Mouse (Mus musculus) kidney, embryonic 14.5 days (tissue): ENCODE data around the gene Dhx34. TPM values are rescaled to one million over a fixed set of nuclear protein-coding genes. Genes with fewer than 3 reads are reported as not detected.
A peak's percentile ranks its signal among the peaks of the same experiment; 100 is the strongest.
"Not testable (repeated sequence)": the region's sequence is repeated elsewhere in the genome, so short reads cannot be mapped to it uniquely, and the experiment has no call there.

Experiments
- ATAC-seq: fragments of 200-750 bp; cut with Nextera tagmentation; 2 replicates; pipeline ENCODE4 v1.8.0; 2017; ENCODE audit warnings: moderate number of reproducible peaks, mild to moderate bottlenecking, moderate TSS enrichment, moderate library complexity; ENCODE audit not compliant: low FRiP score, low TSS enrichment
- H3K27ac ChIP-seq: fragments of 300-500 bp; sonication (generic); 2 replicates; pipeline ENCODE4 v1.5.1; 2014; ENCODE audit warnings: low read depth, mild to moderate bottlenecking, low read length, moderate library complexity, mixed read lengths
- H3K27me3 ChIP-seq: fragments of 300-500 bp; sonication (generic); 2 replicates; pipeline ENCODE4 v1.6.1; 2014; ENCODE audit warnings: mild to moderate bottlenecking, low read length; ENCODE audit not compliant: control insufficient read depth, insufficient read depth
- H3K36me3 ChIP-seq: fragments of 300-500 bp; sonication (generic); 2 replicates; pipeline ENCODE4 v1.6.1; 2014; ENCODE audit warnings: low read length, mixed read lengths; ENCODE audit not compliant: control insufficient read depth, insufficient read depth
- H3K4me1 ChIP-seq: fragments of 300-500 bp; sonication (generic); 2 replicates; pipeline ENCODE4 v1.6.1; 2014; ENCODE audit warnings: low read length, mixed read lengths; ENCODE audit not compliant: control insufficient read depth, insufficient read depth
- H3K4me2 ChIP-seq: fragments of 300-500 bp; sonication (generic); replicated peaks from 2 replicates; pipeline ENCODE4 v1.6.1; 2014; ENCODE audit warnings: low read depth, mild to moderate bottlenecking, low read length
- H3K4me3 ChIP-seq: fragments of 300-500 bp; sonication (generic); 2 replicates; pipeline ENCODE4 v1.5.1; 2014; ENCODE audit warnings: mild to moderate bottlenecking, low read length
- H3K9ac ChIP-seq: fragments of 300-500 bp; sonication (generic); 2 replicates; pipeline ENCODE4 v1.6.1; 2014; ENCODE audit warnings: low read depth, mild to moderate bottlenecking, low read length, moderate library complexity
- H3K9me3 ChIP-seq: fragments of 300-500 bp; sonication (generic); 2 replicates; pipeline ENCODE4 v1.6.1; 2016; ENCODE audit warnings: low read length; ENCODE audit not compliant: control insufficient read depth
- WGBS: fragments of 180-500 bp; shearing (Covaris S2); extraction: QIAGEN DNeasy Blood & Tissue Kit; methylation state at CpG from one replicate; pipeline ENCODE4 v1.1.7; 2014; 5-methylcytosine and 5-hydroxymethylcytosine counted together
- polyA plus RNA-seq: library from polyadenylated mRNA; unstranded; fragments of >200 nt; fragmentation: Nextera tagmentation; extraction: Ambion mirVana; gene quantifications from 2 replicates; pipeline ENCODE4 v1.2.1, GENCODE M21; 2014

Dhx34 gene
- 8.5 and 13.0 TPM in 2 replicates for polyA plus RNA-seq

GRCm38 (mm10) chr7:16221582-16222272 lies at the start of gene Dhx34:
Gene Dhx34 (minus strand): TSS chr7:16222037.
- peak; percentile 97 for ATAC-seq

GRCm38 (mm10) chr7:16271139-16271538 lies 49.3 kb upstream of the Dhx34 start:
- 78% methylated on average over 1 of the region's 1 CpGs for WGBS
- ATAC-seq, result no peak
- Histone ChIP-seq H3K4me3 (no peak overlapping the region), H3K4me1 (peaks cover 13% of the 10 kb centered on the region), H3K36me3 (peaks cover 7% of the 10 kb centered on the region), H3K27ac (no peak overlapping the region), H3K9me3 (no peaks in the 10 kb centered on the region), H3K4me2 (no peak overlapping the region), H3K27me3 (no peaks in the 10 kb centered on the region), H3K9ac (no peak overlapping the region)

More at GRCm38 (mm10) chr7:16221582-16222272, at the start of gene Dhx34:
- H3K36me3 ChIP-seq, result peaks cover 15% of the 10 kb centered on the region; the same call in 1 of the 2 replicates
- peak within 1 kb of the TSS; percentile 84 for H3K9ac ChIP-seq
- H3K4me1 ChIP-seq, result peaks cover 5% of the 10 kb centered on the region; the same call in 1 of the 2 replicates
- no peaks in the 10 kb centered on the region for H3K27me3 ChIP-seq
- peak within 1 kb of the TSS; percentile 71 for H3K4me3 ChIP-seq
- 1% methylated on average over 34 of the region's 34 CpGs for WGBS
- peak within 1 kb of the TSS; percentile 62 for H3K27ac ChIP-seq
- peak within 1 kb of the TSS; percentile 59 for H3K4me2 ChIP-seq
- no peaks in the 10 kb centered on the region for H3K9me3 ChIP-seq

GRCm38 (mm10) chr7:16266593-16266992 lies 44.8 kb upstream of the Dhx34 start:
- H3K4me2 ChIP-seq, H3K4me3 ChIP-seq, H3K36me3 ChIP-seq, ATAC-seq, H3K4me1 ChIP-seq, H3K9me3 ChIP-seq, H3K27ac ChIP-seq, H3K27me3 ChIP-seq, H3K9ac ChIP-seq: not testable (repeated sequence)
- 89% methylated on average over 7 of the region's 7 CpGs for WGBS

- no peaks in the 10 kb centered on the region for H3K4me1 ChIP-seq
- H3K9me3 ChIP-seq, result no peaks in the 10 kb centered on the region; the same call in 1 of the 2 replicates
- 89% methylated on average over 11 of the region's 11 CpGs for WGBS
- no peak overlapping the region for H3K9ac ChIP-seq
- no peak overlapping the region for H3K27ac ChIP-seq
- H3K36me3 ChIP-seq, result no peaks in the 10 kb centered on the region
- no peak for ATAC-seq
- H3K4me2 ChIP-seq, result no peak overlapping the region
- H3K27me3 ChIP-seq, result no peaks in the 10 kb centered on the region
- no peak overlapping the region for H3K4me3 ChIP-seq
Measured at GRCm38 (mm10) chr7:16265856-16266255, 44.0 kb upstream of the Dhx34 start.

GRCm38 (mm10) chr7:16263843-16264242 lies 42.0 kb upstream of the Dhx34 start:
- no peak overlapping the region for H3K9ac ChIP-seq
- H3K36me3 ChIP-seq, result no peaks in the 10 kb centered on the region
- no peak overlapping the region for H3K27ac ChIP-seq
- H3K4me3 ChIP-seq, result no peak overlapping the region
- H3K27me3 ChIP-seq, result no peaks in the 10 kb centered on the region
- H3K9me3 ChIP-seq, result no peaks in the 10 kb centered on the region; the same call in 1 of the 2 replicates
- no peak overlapping the region for H3K4me2 ChIP-seq
- 86% methylated on average over 5 of the region's 5 CpGs for WGBS
- no peak for ATAC-seq
- no peaks in the 10 kb centered on the region for H3K4me1 ChIP-seq

GRCm38 (mm10) chr7:16263015-16263787 lies 41.4 kb upstream of the Dhx34 start:
- 0 out of 2 replicates have a peak, but pooled peaks have one; percentile 9 for ATAC-seq
- Histone ChIP-seq H3K4me3 (no peak overlapping the region), H3K27me3 (no peaks in the 10 kb centered on the region), H3K4me2 (no peak overlapping the region), H3K36me3 (no peaks in the 10 kb centered on the region), H3K4me1 (no peaks in the 10 kb centered on the region), H3K9ac (no peak overlapping the region), H3K27ac (no peak overlapping the region), H3K9me3 (no peaks in the 10 kb centered on the region; the same call in 1 of the 2 replicates)
- WGBS, result 34% methylated on average over 8 of the region's 8 CpGs

- Histone ChIP-seq H3K9me3 (no peaks in the 10 kb centered on the region; the same call in 1 of the 2 replicates), H3K36me3 (no peaks in the 10 kb centered on the region), H3K27ac (no peak overlapping the region), H3K4me1 (no peaks in the 10 kb centered on the region), H3K4me3 (no peak overlapping the region), H3K9ac (no peak overlapping the region), H3K27me3 (no peaks in the 10 kb centered on the region), H3K4me2 (no peak overlapping the region)
- ATAC-seq, result no peak
- 81% methylated on average over 1 of the region's 1 CpGs for WGBS
Measured at GRCm38 (mm10) chr7:16261097-16261496, 39.3 kb upstream of the Dhx34 start.

- 90% methylated on average over 5 of the region's 5 CpGs for WGBS
- Histone ChIP-seq H3K36me3 (no peaks in the 10 kb centered on the region), H3K4me2 (no peak within 1 kb of the TSS), H3K9ac (no peak within 1 kb of the TSS), H3K27ac (no peak within 1 kb of the TSS), H3K9me3 (no peaks in the 10 kb centered on the region; the same call in 1 of the 2 replicates), H3K4me3 (no peak within 1 kb of the TSS), H3K4me1 (no peaks in the 10 kb centered on the region), H3K27me3 (no peaks in the 10 kb centered on the region)
- ATAC-seq, result no peak
Measured at GRCm38 (mm10) chr7:16259110-16259590, 37.3 kb upstream of the Dhx34 start, which contains the start of gene C5ar1. Gene C5ar1 (minus strand): TSS chr7:16259540.

- Histone ChIP-seq H3K9me3 (no peaks in the 10 kb centered on the region), H3K4me1 (no peaks in the 10 kb centered on the region), H3K36me3 (no peaks in the 10 kb centered on the region), H3K4me3 (no peak overlapping the region), H3K4me2 (no peak overlapping the region), H3K27me3 (no peaks in the 10 kb centered on the region), H3K9ac (no peak overlapping the region), H3K27ac (no peak overlapping the region)
- 89% methylated on average over 11 of the region's 11 CpGs for WGBS
- ATAC-seq, result no peak
Measured at GRCm38 (mm10) chr7:16257830-16258229, 36.0 kb upstream of the Dhx34 start.
